Mouse (Mus musculus) retina, postnatal 1 day (tissue): ENCODE data around the gene Nova2.
A peak's percentile ranks its signal among the peaks of the same experiment; 100 is the strongest.

Source experiments
- DNase-seq: peaks from one replicate; pipeline ENCODE4 v3.0.0-alpha.2; 2012

The Nova2 gene

DNA sequence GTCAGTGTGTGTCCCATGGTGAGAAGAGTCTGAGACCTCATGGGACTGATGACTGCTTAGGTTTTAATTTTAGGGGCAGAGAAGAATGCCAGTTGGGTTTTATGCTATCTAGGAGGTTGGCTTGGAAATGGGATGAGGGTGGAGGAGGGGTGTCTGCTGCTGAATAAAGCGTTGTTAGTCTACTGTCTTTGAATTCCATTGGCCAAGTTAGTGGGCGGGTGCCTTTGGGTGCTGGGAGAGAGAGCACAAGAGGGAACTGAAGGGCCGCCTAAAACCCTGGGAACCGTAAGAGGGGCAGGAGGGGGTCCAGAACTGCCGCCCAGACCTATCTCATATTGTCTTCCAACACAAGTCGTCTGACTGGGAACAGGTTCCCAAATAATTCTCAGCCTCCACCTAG lies 63.1 kb downstream of the Nova2 start:
- no peak for DNase-seq

DNA sequence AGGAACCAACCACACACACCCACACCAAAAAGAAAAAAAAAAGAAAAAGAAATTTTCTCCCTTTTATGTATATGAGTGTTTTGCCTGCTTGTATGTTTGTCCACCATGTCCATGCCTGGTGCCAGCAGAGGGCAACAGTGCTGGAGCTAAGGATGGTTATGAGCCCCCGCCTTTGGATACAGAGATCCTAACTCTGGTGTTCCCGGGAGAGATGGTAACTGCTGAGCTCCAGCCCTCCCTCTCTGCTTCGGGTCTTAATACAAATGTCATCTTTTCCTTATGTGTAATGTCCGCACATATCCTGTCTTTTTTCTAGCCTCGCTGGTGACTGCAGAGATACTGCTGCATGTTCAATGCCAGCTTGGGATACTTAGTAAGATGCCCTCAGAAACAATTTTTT lies 64.3 kb downstream of the Nova2 start:
- peak; percentile 59 for DNase-seq

DNA sequence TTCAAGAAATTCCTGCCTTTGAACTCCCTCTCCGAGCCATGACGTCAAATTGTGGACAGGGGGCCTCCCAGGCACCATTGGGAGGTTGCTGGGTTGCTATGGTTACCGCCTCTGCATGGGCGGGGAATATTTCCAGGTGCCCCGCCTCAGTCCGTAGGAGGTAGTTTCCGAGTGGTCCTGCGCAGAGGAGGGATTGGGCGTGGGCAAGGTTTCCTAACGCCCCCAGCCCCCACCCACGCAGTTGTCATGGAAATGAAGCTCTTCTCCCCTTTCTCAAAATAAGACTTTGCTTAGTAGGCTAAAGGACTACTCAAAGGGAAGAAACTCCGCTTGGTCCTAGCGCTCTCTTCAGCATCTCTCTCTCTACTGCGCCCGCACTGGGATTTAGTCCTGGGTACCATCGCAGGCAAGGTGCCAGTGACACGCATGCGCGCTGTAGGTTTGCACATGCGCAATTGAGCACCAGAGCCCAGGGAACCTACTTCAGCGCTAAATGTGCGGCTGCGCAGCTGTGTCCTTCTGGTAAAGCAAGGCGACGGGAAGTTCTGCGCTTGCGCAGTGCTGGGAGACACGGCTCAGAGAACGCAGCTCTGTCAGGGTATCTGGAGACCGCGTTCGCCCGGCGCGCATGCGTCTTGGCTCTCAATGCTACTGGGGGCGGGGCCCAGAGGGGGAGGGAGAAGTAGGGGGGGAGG lies 65.1 kb downstream of the Nova2 start, which contains the start of gene Mypop:
Gene Mypop, plus strand, starts transcription at position 645 of the 695 bp plus-strand sequence.
- DNase-seq: peak; percentile 100

DNA sequence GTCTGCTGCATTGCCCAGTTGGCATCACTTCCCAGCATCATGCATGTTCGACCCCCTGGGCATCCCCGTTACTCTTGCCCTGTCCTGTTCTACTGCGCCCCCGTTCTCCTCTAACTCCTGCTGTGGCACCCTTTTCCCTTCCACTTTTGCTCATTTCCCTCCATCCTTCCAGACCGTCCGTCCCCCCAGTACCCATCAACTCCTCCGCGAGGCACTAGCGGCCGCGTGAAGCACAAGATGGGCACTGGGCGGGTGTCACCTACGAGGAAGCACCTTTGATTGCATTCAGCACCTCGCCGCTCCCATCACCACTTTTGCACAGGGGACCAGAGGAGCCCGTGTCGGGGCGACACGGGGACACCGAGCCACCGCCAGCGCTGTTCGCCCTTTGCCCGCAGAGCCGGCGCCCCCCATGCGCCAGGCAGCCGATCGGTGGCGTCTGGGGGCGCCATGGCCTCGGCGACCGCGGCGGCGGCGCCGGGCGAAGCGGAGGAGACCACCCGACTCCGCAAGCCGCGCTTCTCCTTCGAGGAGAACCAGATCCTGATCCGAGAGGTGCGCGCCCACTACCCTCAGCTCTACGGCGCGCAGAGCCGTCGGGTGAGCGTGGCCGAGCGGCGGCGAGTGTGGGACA lies 66.1 kb downstream of the Nova2 start:
- peak; percentile 34 for DNase-seq

DNA sequence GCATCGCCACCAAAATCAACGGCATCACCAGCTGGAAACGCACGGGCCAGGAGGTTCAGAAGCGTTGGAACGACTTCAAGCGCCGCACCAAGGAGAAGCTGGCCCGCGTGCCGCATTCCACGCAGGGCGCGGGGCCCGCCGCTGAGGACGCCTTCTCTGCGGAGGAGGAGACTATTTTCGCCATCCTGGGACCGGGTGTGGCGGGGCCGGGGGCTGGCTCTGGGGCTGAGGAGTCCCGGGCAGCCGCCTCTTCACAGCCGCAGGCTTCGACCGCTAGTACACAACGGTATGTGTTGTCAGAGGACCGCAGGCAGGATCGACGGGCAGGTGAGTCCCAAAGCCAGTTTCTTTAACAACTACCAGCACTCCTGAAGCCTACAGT lies 66.6 kb downstream of the Nova2 start:
- DNase-seq: no peak

DNA sequence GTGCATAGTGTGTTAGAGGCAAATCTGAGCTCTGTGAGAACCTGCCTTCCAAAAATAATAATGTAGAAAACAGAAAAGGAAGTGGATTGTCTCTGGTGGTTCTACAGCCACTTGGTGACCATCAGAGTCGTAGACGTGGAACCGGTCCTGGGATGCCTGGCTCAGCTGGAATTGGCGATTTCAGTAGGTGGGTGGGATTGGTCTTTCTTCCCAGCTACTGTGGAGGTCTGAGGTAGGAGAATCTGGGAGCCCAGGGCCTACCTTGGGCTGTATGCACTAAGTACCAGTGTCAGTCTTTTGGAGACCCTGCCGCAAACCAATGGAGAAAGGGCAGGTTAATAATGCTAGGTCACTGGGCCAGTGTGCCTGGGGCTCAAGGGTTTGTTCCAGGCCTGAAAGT lies 67.3 kb downstream of the Nova2 start:
- DNase-seq: no peak

DNA sequence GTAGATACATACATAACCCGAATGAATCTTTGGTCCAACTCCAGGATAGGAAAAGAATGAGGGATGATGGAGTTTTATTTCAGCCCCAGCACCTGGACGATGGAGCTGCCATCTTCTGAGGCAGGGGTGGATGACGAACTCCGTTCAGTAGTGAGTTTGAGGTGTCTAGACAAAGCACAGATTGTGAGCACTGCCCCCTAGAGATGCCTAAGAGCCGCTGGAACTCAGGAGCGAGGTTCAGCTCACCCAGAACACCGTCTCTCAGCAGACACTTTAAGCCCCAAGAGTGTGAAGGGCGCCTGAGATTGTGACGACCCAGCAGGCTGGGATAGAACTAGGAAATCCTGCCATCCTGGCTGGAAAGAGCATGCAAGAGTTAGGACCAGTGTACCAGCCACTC lies 73.1 kb downstream of the Nova2 start:
- peak; percentile 26 for DNase-seq

DNA sequence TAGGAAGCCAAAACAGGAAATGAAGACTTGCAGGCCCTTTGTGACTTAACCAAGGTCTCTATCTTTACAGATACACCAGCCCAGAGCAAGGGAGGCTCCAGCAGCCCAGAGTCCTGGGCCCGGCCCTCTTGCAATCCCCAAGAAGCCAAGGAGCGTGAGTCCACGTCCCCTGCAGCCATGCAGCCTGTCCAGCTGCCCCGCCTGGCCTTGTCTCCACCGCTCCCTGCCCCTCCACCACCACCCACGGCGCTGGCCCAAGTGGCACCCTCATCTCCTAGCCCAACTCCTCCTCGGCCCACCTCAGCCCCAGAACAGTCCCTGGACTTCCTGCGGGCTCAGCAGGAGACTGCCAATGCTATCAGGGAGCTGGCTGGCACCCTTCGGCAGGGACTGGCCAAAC lies 74.7 kb downstream of the Nova2 start:
- no peak for DNase-seq

DNA sequence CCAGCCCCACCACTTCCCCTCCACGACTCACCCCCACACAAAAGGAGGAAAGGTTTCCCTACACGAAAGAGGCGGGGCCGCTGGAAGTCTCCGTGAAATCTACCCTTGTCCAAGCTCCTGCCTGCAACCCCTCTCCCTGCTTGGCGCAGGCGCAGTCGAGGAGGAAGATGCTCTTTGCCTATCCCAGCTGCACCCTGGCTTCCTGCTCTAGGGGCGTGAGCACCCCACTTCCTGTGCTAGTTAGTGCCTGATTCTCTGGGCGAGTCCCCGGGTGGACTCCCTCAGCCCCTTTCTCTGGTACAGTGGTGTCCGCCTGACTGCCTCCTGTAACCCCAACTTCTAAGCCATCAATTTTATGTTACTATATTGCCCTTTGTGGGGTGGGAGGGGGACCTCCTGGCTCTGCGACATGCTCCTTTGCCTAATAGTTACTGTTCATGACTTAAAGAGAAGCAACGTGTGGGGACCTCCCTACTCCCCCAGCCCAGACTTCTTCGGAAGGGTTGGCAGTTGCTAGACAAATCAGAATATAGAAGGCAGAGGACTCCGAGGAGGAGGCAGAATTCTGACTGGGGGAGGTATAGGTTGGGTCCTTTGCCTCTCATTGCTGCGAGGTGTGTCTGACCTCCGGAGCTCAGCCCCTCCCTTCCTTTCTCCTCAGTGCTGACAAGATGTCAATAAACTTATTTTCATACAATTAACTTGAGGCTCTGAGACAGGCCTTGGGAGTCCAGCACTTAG lies 75.5 kb downstream of the Nova2 start:
- peak; percentile 53 for DNase-seq

DNA sequence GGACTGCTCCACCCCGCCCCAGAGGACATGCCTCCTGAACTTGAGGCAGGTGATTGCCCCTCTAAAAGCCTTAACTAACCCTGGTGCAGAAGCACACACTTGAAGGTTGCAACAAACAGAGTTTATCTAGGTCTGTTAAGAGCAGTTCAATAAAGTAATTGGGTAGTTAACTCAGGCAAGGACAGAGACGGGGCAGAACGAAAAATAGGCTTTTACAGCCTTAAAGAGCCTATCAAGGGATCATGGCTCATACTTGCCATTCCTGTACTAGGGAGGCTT lies 76.1 kb downstream of the Nova2 start:
- DNase-seq: no peak

DNA sequence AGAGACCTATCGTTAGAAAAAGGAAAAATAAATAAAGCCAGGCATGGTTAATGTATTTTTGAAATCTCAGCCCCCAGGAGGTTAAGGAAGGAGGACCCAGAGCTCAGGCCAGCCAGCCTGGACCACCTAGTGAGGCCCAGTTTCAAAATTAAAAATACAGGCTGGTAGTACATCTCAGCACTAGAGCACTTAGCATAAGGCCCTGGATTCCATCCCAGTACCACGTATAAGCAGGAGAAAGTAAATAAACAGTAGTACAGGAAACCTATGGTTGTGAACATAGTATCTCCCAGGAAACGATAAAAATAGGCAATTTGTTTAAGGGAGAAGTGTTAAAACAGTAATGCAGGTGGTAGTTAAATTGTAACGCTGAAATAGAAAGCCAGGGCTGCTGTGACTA lies 76.4 kb downstream of the Nova2 start:
- DNase-seq: no peak

DNA sequence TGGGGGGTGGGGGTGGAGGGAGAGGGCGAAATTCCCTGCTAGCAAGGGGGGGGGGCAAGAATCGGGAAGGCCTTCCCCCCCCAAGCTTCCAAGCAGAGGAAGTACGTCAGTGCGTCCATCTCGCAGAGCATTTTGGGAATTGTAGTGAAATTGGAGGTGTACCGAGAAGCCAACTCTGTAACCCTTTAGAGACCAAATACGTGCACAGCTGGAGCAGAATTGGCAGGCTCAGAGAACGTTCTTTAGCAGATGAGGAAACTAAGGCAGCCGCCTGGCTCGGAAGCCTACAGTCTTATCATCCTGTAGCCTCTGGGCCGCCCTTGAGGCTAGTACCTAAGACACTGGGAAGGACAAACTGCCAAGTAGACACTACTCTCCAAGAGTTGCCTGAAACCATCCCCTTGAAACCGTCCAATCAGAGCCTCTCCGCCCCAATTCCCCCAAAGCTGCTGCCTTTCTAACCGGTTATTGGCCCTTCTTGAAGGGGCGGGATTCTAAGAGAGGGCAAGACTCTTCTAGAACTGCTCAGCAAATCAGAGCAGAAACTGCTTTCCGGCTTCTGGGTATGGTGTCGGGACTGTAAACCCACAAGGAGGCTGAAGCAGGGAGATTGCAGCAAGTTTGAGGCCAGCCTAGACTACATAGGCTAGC lies 77.3 kb downstream of the Nova2 start:
- peak; percentile 95 for DNase-seq

DNA sequence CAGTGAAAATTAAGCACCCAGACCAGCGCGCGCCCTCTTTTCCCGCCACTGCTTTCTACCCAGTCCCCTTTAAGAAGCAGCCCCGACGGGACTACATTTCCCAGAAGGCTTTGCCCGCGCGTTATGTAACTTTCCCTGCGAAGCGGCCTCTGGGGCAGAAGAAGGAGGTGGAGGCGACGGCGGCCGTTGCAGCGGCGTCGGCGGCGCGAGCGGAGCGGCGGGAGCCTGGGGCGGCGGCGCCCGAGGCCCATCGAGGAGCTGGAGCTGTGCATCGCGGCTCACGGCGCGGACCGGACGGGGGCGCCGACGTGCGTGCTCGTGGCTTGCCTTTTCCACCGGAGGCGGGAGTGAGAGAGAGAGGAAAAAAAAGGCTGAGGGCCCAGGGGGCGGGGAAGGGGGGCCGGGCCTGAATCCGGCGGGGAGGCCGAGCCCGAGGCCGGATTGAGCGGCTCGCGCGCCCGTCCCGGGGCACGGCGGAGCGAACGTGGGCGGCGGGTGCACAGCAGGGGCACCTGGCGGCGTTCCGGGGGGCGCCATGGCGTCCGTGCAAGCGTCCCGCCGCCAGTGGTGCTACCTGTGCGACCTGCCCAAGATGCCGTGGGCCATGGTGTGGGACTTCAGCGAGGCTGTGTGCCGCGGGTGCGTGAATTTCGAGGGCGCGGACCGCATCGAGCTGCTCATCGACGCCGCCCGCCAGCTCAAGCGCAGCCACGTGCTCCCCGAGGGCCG lies 78.4 kb downstream of the Nova2 start, which contains the start of gene Irf2bp1:
Gene Irf2bp1, plus strand, starts transcription at position 143 of the 729 bp plus-strand sequence.
- DNase-seq: peak; percentile 97

DNA sequence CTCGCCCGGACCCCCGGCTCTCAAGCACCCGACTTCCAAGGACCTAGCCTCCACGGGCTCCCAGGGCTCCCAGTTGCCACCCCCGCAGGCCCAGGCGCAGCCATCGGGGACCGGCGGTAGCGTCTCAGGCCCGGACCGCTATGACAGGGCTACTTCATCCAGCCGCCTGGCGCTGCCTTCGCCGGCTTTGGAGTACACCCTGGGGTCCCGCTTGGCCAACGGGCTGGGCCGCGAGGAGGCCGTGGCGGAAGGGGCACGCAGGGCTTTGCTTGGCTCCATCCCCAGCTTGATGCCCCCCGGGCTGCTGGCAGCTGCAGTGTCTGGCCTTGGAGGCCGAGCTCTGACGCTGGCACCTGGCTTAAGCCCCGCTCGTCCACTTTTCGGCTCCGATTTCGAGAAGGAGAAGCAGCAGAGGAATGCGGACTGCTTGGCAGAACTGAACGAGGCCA lies 79.0 kb downstream of the Nova2 start:
- DNase-seq: peak; percentile 40

DNA sequence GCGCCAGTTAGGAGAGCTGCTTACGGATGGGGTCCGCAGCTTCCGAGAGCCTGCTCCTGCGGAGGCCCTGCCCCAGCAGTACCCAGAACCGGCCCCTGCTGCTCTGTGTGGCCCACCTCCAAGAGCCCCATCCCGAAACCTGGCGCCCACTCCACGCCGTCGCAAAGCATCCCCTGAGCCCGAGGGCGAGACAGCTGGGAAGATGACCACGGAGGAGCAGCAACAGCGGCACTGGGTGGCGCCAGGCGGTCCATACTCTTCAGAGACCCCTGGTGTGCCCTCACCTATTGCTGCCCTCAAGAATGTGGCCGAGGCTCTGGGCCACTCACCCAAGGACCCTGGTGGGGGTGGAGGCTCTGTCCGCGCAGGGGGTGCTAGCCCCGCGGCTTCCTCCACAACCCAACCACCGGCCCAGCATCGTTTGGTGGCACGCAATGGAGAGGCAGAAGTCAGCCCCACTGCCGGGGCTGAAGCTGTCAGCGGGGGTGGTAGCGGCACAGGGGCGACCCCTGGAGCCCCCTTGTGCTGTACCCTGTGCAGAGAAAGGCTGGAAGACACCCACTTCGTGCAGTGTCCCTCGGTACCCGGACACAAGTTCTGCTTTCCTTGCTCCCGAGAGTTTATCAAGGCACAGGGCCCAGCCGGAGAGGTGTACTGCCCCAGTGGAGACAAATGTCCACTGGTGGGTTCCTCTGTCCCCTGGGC lies 79.9 kb downstream of the Nova2 start:
- no peak for DNase-seq

DNA sequence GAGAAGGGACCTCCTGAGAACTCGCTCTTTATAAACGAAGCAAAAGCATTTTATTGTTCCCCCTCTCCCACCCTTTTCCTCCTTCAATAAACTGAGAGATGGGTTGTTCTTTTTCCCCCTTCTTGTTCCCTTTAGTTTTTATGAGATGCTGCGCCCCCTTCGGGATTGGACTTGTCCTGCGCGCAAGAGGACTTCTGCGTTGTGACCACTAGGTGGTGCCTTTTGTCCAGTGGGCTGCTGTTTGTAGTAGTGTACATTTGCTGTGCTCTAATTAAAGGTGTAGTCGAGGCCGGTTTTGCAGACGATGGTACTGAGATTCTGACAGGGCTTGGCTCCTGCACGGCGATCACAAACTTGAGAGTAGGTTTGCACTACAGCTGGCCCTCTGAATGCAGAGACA lies 80.8 kb downstream of the Nova2 start:
- peak; percentile 93 for DNase-seq

DNA sequence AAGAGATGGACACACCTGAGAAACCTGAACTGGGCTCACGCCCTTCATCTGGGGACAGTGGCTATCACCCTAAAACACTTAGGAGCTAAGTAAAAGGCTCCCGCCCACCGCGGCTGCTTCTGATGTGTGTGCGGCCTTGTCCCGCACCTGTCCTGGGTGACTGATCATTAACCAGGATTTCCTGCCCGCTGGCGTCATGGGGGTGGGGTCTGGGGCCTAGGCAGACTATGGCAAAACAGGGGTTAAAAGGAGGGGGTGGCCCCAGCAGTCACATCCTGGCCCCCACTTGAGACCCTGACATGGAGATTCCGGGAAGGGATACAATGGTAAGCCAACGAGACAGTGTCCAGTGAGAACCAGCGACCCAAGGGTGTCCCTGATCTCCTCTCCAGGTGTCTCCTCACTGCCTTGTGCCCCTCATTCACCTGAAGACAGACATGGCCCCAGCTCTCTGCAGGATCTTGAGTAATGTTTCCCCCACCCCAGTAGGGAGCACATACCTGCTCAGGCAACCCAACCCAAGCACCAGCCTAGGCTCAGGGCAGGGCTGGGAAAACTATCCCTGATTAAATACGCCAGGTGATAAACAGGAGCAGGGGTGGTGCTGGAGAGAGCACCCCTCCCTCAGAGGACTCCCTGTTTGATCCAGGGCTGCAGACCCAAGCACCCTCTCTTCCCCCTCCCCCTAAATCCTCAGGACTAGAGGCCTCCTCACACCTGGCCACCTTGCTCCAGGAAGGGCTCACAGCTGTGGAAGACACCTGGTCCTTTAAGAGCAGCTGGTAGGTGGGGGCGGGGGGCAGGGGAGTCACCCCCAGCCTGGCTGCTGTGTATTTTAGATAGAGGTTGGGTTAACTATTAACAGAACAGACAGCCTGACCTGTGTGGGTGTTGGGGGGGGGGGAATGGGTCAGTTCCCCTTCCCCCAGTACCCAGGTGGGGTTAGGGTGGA lies 81.6 kb downstream of the Nova2 start:
- DNase-seq: no peak

DNA sequence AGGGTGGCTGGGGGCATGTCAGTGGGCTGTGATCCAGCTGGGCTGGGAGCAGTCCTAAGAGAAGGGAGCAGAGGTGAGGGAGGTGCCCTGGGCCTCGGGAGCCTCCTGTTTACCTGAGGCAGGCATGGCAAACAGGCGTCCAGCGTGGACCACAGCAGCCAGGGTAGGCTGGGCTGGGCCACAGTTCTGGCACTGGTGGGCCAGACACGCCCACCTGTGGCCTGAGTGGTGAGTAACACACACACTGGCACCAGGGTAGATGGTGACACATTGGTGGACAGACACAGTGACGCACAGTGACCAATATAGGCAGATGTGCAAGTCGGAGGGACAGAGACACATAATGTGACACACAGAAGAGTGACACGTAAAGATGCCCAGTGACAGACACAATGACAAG lies 84.9 kb downstream of the Nova2 start:
- no peak for DNase-seq

DNA sequence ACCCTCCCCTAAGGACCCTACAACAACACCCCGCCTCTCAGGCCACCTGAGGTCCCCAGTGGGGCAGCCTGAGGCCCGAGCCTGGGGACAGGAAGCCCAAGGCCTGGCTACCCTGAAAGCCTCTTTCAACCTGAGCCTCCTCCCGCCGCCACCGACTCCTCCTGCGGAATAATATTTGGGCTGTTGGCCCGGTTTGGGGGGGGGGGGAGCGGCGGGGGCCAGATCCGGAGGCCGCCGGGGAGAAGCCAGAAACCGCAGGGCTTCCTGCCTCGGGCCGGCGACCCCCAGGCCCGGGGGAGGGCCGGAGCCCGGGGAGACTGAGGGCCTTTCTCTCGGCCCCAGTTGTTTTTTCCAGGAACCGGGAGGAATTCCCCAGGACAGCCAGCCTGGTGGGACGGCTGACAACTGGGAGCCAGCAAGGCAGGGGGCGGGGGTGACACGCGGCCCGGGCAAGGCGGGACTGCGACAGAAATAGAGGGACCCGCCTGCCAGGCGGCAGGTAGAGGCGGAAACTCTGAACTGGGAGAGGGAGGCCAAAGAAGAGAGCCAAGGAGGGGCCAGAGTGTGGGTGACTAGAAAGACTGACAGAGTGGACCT lies 86.4 kb downstream of the Nova2 start:
- peak; percentile 40 for DNase-seq

DNA sequence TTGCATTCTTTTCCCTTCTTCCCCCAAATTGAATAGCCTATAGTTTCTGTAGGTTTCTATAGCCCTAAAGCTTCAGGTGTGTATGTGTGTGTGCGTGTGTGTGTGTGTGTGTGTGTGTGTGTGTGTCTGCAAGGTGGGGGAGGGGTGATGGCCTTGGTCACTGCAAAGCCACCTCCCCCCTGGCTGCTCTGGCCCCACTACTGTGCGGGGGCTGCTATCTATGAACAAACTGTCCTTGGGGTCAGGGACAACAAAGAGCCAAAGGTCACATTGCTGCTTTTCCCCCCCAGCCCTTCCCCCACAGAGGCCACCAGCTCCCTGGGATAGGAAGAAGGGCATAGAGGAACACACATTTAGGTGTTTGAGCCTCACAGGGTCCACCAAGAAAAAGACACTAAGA lies 87.2 kb downstream of the Nova2 start:
- DNase-seq: no peak

DNA sequence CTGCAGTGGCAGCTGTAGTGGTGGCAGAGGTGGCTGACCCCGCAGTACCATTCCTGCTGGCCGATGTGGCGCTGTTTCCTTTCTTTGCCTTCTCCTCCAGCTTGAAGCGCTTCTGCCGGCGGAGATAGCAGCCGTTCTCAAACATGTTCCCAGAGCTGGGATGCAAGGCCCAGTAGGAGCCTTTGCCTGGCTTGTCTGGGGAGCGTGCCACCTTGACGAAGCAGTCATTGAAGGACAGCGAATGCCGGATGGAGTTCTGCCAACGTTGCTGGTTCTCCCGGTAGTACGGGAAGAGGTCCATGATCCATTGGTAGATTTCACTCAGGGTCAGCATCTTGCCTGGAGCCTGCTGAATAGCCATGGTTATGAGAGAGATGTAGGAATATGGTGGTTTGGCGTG lies 88.8 kb downstream of the Nova2 start:
- no peak for DNase-seq
